Mouse (Mus musculus) CH12.LX (cell line): ENCODE measurements around the gene Abca3. TPM values are rescaled to one million over a fixed set of nuclear protein-coding genes. Genes with fewer than 3 reads are reported as not detected.

ENCODE experiments used
- DNase-seq: peaks from one replicate; pipeline ENCODE4 v3.0.0-alpha.2; 2013; ENCODE audit errors: extremely low read depth
- H3K27ac ChIP-seq: 2 replicates; pipeline ENCODE4 v1.5.1; 2012; ENCODE audit warnings: low read depth, mild to moderate bottlenecking, control low read depth, moderate library complexity; ENCODE audit not compliant: insufficient read depth
- H3K27me3 ChIP-seq: replicated peaks from 2 replicates; pipeline ENCODE3; 2012; ENCODE audit warnings: inconsistent platforms
- H3K36me3 ChIP-seq, 2 experiments: replicated peaks in 1 of 2; 2 replicates each; pipeline versions ENCODE3 to v1.6.1; 2012; ENCODE audit warnings: inconsistent platforms in 1 of 2, low read length in 1 of 2, mild to moderate bottlenecking in 1 of 2, mixed read lengths in 1 of 2, moderate library complexity in 1 of 2; ENCODE audit not compliant: control insufficient read depth in 1 of 2, insufficient read depth in 1 of 2
- H3K4me1 ChIP-seq, 2 experiments: 2 replicates each; pipeline ENCODE4 v1.6.1; 2012; ENCODE audit warnings: inconsistent platforms in 1 of 2, moderate library complexity in 1 of 2; ENCODE audit not compliant: insufficient read depth in 2 of 2, control insufficient read depth in 1 of 2
- H3K4me2 ChIP-seq: 2 replicates; pipeline ENCODE4 v1.6.1; 2012; ENCODE audit warnings: low read depth, mild to moderate bottlenecking, control low read depth; ENCODE audit not compliant: poor library complexity, insufficient read depth, severe bottlenecking
- H3K4me3 ChIP-seq, 3 experiments: fragments of 150-350 bp in 1 of 3; sonication (generic) in 1 of 3; replicated peaks in 1 of 3; 2 replicates each; pipeline versions ENCODE3 to v1.5.1; 2011 to 2012; ENCODE audit warnings: low read depth in 2 of 3, low read length in 2 of 3, mild to moderate bottlenecking in 2 of 3, moderate library complexity in 2 of 3, control low read depth in 1 of 3, improper control_type of control experiment in 1 of 3, inconsistent platforms in 1 of 3, mixed read lengths in 1 of 3; ENCODE audit not compliant: poor library complexity in 1 of 3
- H3K79me2 ChIP-seq: replicated peaks from 2 replicates; pipeline ENCODE4 v1.6.1; 2012; ENCODE audit warnings: mild to moderate bottlenecking, moderate library complexity; ENCODE audit not compliant: control insufficient read depth, poor library complexity, insufficient read depth, severe bottlenecking; ENCODE audit errors: extremely low read depth
- H3K9ac ChIP-seq: 2 replicates; pipeline ENCODE4 v1.6.1; 2012; ENCODE audit warnings: low read depth, mild to moderate bottlenecking, control low read depth, moderate library complexity; ENCODE audit not compliant: insufficient read depth
- H3K9me3 ChIP-seq: replicated peaks from 2 replicates; pipeline ENCODE3; 2012; ENCODE audit warnings: low read length, inconsistent platforms, mixed read lengths
- BHLHE40 ChIP-seq: IDR thresholded peaks from 2 replicates; pipeline ENCODE4 v1.6.1; 2011; ENCODE audit warnings: mild to moderate bottlenecking, low read depth, low read length, improper control_type of control experiment
- CHD1 ChIP-seq: IDR thresholded peaks from 2 replicates; pipeline ENCODE4 v1.6.1; 2012; ENCODE audit warnings: low read depth, low read length, improper control_type of control experiment, inconsistent platforms
- CTCF ChIP-seq, 2 experiments: IDR thresholded peaks in 1 of 2; conservative IDR thresholded peaks in 1 of 2; 2 replicates each; pipeline ENCODE4 v1.5.1; 2011 to 2012; ENCODE audit warnings: low read depth in 2 of 2, low read length in 2 of 2, improper control_type of control experiment in 1 of 2, inconsistent platforms in 1 of 2, mild to moderate bottlenecking in 1 of 2, moderate library complexity in 1 of 2
- E2F4 ChIP-seq: IDR thresholded peaks from 2 replicates; pipeline ENCODE4 v1.6.1; 2011; ENCODE audit warnings: low read depth, low read length, improper control_type of control experiment; ENCODE audit not compliant: insufficient replicate concordance
- ELF1 ChIP-seq: IDR thresholded peaks from 2 replicates; pipeline ENCODE4 v1.6.1; 2014; ENCODE audit warnings: low read depth, mild to moderate bottlenecking, inconsistent platforms, low read length, improper control_type of control experiment
- GABPA ChIP-seq: IDR thresholded peaks from 2 replicates; pipeline ENCODE4 v1.6.1; 2012; ENCODE audit warnings: low read depth, low read length, improper control_type of control experiment, inconsistent platforms; ENCODE audit not compliant: insufficient replicate concordance
- IRF4 ChIP-seq: IDR thresholded peaks from 2 replicates; pipeline ENCODE4 v1.6.1; 2014; ENCODE audit warnings: low read depth, mild to moderate bottlenecking, inconsistent platforms, low read length, improper control_type of control experiment
- JUN ChIP-seq: IDR thresholded peaks from 2 replicates; pipeline ENCODE4 v1.6.1; 2011; ENCODE audit warnings: low read depth, mild to moderate bottlenecking, low read length, improper control_type of control experiment, moderate library complexity; ENCODE audit not compliant: insufficient read depth
- JUND ChIP-seq: conservative IDR thresholded peaks from 2 replicates; pipeline ENCODE4 v1.6.1; 2011; ENCODE audit warnings: low read depth, low read length, improper control_type of control experiment
- KAT2A ChIP-seq: IDR thresholded peaks from 2 replicates; pipeline ENCODE4 v1.6.1; 2012; ENCODE audit warnings: low read length, improper control_type of control experiment, inconsistent platforms; ENCODE audit not compliant: insufficient replicate concordance
- MAFK ChIP-seq: IDR thresholded peaks from 2 replicates; pipeline ENCODE4 v1.6.1; 2011; ENCODE audit warnings: low read length, improper control_type of control experiment; ENCODE audit not compliant: insufficient replicate concordance
- MAX ChIP-seq: IDR thresholded peaks from 2 replicates; pipeline ENCODE4 v1.6.1; 2011; ENCODE audit warnings: low read length, improper control_type of control experiment
- MAZ ChIP-seq: IDR thresholded peaks from 2 replicates; pipeline ENCODE4 v1.6.1; 2012; ENCODE audit warnings: low read depth, mild to moderate bottlenecking, inconsistent platforms, low read length, improper control_type of control experiment, moderate library complexity
- MEF2A ChIP-seq: IDR thresholded peaks from 2 replicates; pipeline ENCODE4 v1.6.1; 2014; ENCODE audit warnings: low read depth, mild to moderate bottlenecking, inconsistent platforms, low read length, improper control_type of control experiment, borderline replicate concordance
- MXI1 ChIP-seq: IDR thresholded peaks from 2 replicates; pipeline ENCODE4 v1.6.1; 2011; ENCODE audit warnings: mild to moderate bottlenecking, low read depth, low read length, improper control_type of control experiment
- NELFE ChIP-seq: IDR thresholded peaks from 2 replicates; pipeline ENCODE4 v1.6.1; 2011; ENCODE audit warnings: low read depth, low read length, improper control_type of control experiment
- RAD21 ChIP-seq: IDR thresholded peaks from 2 replicates; pipeline ENCODE4 v1.6.1; 2011; ENCODE audit warnings: low read depth, mild to moderate bottlenecking, low read length, improper control_type of control experiment, moderate library complexity
- RCOR1 ChIP-seq: conservative IDR thresholded peaks from 2 replicates; pipeline ENCODE4 v1.6.1; 2012; ENCODE audit warnings: low read depth, mild to moderate bottlenecking, inconsistent platforms, low read length, improper control_type of control experiment
- SIN3A ChIP-seq: IDR thresholded peaks from 2 replicates; pipeline ENCODE4 v1.6.1; 2012; ENCODE audit warnings: low read length, improper control_type of control experiment, inconsistent platforms
- SMC3 ChIP-seq: IDR thresholded peaks from 2 replicates; pipeline ENCODE4 v1.6.1; 2011; ENCODE audit warnings: low read depth, low read length, improper control_type of control experiment
- TBP ChIP-seq: conservative IDR thresholded peaks from 2 replicates; pipeline ENCODE4 v1.6.1; 2011; ENCODE audit warnings: low read depth, low read length, improper control_type of control experiment
- USF1 ChIP-seq: IDR thresholded peaks from 2 replicates; pipeline ENCODE4 v1.6.1; 2014; ENCODE audit warnings: low read depth, mild to moderate bottlenecking, inconsistent platforms, low read length, improper control_type of control experiment
- USF2 ChIP-seq: conservative IDR thresholded peaks from 2 replicates; pipeline ENCODE4 v1.6.1; 2011; ENCODE audit warnings: low read depth, low read length, improper control_type of control experiment
- ZKSCAN1 ChIP-seq: IDR thresholded peaks from 2 replicates; pipeline ENCODE4 v1.6.1; 2012; ENCODE audit warnings: low read depth, inconsistent platforms, low read length, improper control_type of control experiment, borderline replicate concordance
- ZNF384 ChIP-seq: IDR thresholded peaks from 2 replicates; pipeline ENCODE4 v1.6.1; 2012; ENCODE audit warnings: low read depth, low read length, improper control_type of control experiment, inconsistent platforms
- dilution Hi-C: fragments of 300-500 bp; cut with MboI; formaldehyde crosslinking; loops from 2 replicates; pipeline ENCODE4 v1.14.3; 2020; ENCODE audit warnings: low sequenced_read_pairs; ENCODE audit not compliant: extremely low pct_unique_long_range_greater_than_20kb, extremely low pct_ligation_motif_present
- in situ Hi-C: fragments of 300-500 bp; cut with MboI; formaldehyde crosslinking; loops from 3 replicates; pipeline ENCODE4 v1.14.3; 2019; ENCODE audit warnings: low sequenced_read_pairs, low pct_ligation_motif_present, low pct_unique_long_range_greater_than_20kb, mixed read lengths
- polyA plus RNA-seq: library from polyadenylated mRNA; unstranded; fragments of >175 nt; gene quantifications from 2 replicates; pipeline ENCODE4 v1.2.1, GENCODE M21; 2012; ENCODE audit warnings: low read depth; ENCODE audit not compliant: insufficient read length
- total RNA-seq, 2 experiments: library from RNA; depleted of rRNA; stranded (reverse); fragments of 300-350 nt in 1 of 2; fragments of >200 nt in 1 of 2; gene quantifications; 2 replicates each; pipeline ENCODE4 v1.2.3; 2012 to 2014

Abca3 gene
- total and polyA plus RNA-seq, 3 experiments = 3.9 to 8.7 (median 8.4) TPM

DNA sequence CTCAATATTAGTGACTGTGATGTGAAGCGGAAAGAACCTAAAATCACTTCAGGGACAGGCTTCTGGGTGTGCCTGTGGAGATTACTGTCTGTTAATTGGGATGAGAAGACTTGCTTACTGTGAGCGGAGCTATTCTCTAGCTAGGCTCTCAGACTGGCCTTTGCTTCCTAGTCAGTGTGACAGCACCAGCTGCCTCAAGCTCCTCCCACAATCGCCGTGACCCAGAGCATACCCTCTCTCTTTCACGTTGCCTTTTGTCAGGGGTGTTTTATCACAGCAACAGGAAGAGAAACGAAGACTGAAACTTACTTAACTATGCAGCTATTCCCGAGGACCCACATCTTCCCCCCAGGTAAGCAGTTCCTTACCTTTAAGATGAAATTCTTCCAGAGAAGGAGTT lies 4.9 kb upstream of the Abca3 start:
- in situ Hi-C loops = no loop called here
- Histone ChIP-seq H3K27ac (no peak overlapping the region), H3K36me3 (no peaks in the 10 kb centered on the region), H3K4me3 (no peak overlapping the region), H3K4me1 (peaks cover 6 to 14% of the 10 kb centered on the region in 2 experiments; a peak in 3 of 4 replicates), H3K4me2 (peak overlapping the region; percentile 16; the same call in 1 of the 2 replicates), H3K27me3 (peaks cover 9% of the 10 kb centered on the region), H3K9ac (no peak overlapping the region), H3K9me3 (no peaks in the 10 kb centered on the region), H3K79me2 (no peaks in the 10 kb centered on the region)
- dilution Hi-C loops = no loop called here
- TF ChIP-seq MEF2A = no peak
- no peak for TF ChIP-seq ELF1
- no peak for TF ChIP-seq KAT2A
- TF ChIP-seq MXI1 = no peak
- no peak for TF ChIP-seq IRF4
- no peak for TF ChIP-seq RCOR1
- no peak for TF ChIP-seq JUN
- no peak for TF ChIP-seq E2F4
- TF ChIP-seq ZNF384 = no peak
- TF ChIP-seq CHD1 = no peak
- no peak for TF ChIP-seq GABPA
- TF ChIP-seq RAD21 = no peak
- no peak for TF ChIP-seq MAX
- no peak for TF ChIP-seq ZKSCAN1
- no peak for TF ChIP-seq JUND
- no peak for TF ChIP-seq MAFK
- TF ChIP-seq SMC3 = no peak
- TF ChIP-seq USF1 = no peak
- TF ChIP-seq NELFE = no peak
- no peak for DNase-seq

- no peak for TF ChIP-seq CTCF (conservative IDR thresholded peaks at IDR 0.05 in 1 of 2, IDR thresholded peaks at IDR 0.05 in 1 of 2; ENCODE audit: low read depth in 2 of 2, low read length in 2 of 2)
- TF ChIP-seq BHLHE40 = no peak
- no peak for TF ChIP-seq MAZ
- no peak for TF ChIP-seq USF2
- TF ChIP-seq JUN = no peak
- TF ChIP-seq SIN3A = no peak
- TF ChIP-seq GABPA = no peak
- TF ChIP-seq SMC3 = no peak
- no peak for TF ChIP-seq TBP
- no peak for TF ChIP-seq MAFK
These were observed 2.6 kb upstream of the Abca3 start for GRCm38 (mm10) chr17:24349176-24349575.

More at GRCm38 (mm10) chr17:24349176-24349575, 2.6 kb upstream of the Abca3 start:
- Histone ChIP-seq H3K4me1 (peaks cover 4 to 30% of the 10 kb centered on the region in 2 experiments; a peak in 3 of 4 replicates), H3K4me2 (no peak overlapping the region), H3K9me3 (no peaks in the 10 kb centered on the region), H3K27ac (no peak overlapping the region), H3K4me3 (no peak overlapping the region), H3K27me3 (peaks cover 9% of the 10 kb centered on the region), H3K79me2 (no peaks in the 10 kb centered on the region), H3K36me3 (no peaks in the 10 kb centered on the region), H3K9ac (no peak overlapping the region)
- no peak for DNase-seq
- in situ Hi-C loops (no loop called here), dilution Hi-C loops (no loop called here)
